25 mouse cellular contexts compared by ENCODE assay signal in genomic region chr1:132909090-132909489, GRCm38 (mm10). TPM values are rescaled to one million over a fixed set of nuclear protein-coding genes. Genes with fewer than 3 reads are reported as not detected.
A peak's percentile ranks its signal among the peaks of the same experiment; 100 is the strongest.
DNase-seq lines count a peak whose midpoint lies in the region; ATAC-seq lines count a peak whose summit lies in the region.
"Had no signal": no experiment of that assay in that cellular context is flagged by ENCODE, and none has a peak within 500 bp of the region (broad histone marks: within the 10 kb centered on the region; RNA-seq: fewer than 3 reads in every experiment).

No protein-coding gene starts in this region.

- peaks cover 7% of the 10 kb centered on the region; the same call in 1 of the 2 replicates for H3K27me3 ChIP-seq in heart, embryonic 10.5 days (ENCODE audit: insufficient read depth, poor library complexity, severe bottlenecking)
- H3K27me3 ChIP-seq in megakaryocyte, embryonic 14.5 days (replicated peaks): peaks cover 57% of the 10 kb centered on the region
- H3K27me3 ChIP-seq in embryonic facial prominence, embryonic 14.5 days (replicated peaks; ENCODE audit: control insufficient read depth, insufficient read depth, low read length): no peaks in the 10 kb centered on the region
- H3K27me3 ChIP-seq: heart, embryonic 13.5 days; neural tube, embryonic 13.5 days had no signal

- no peaks in the 10 kb centered on the region for H3K9me3 ChIP-seq in heart, embryonic 10.5 days
- H3K9me3 ChIP-seq in megakaryocyte, embryonic 14.5 days: peaks cover 15% of the 10 kb centered on the region
- no peaks in the 10 kb centered on the region for H3K9me3 ChIP-seq in embryonic facial prominence, embryonic 14.5 days (ENCODE audit: control insufficient read depth, low read length)
- H3K9me3 ChIP-seq: forebrain, embryonic 10.5 days; G1E; limb, embryonic 13.5 days; neural tube, embryonic 13.5 days had no signal

- H3K27ac ChIP-seq in heart, embryonic 10.5 days: no peak overlapping the region
- no peak overlapping the region for H3K27ac ChIP-seq in embryonic facial prominence, embryonic 14.5 days (replicated peaks; ENCODE audit: low read depth, low read length)
- H3K27ac ChIP-seq: forebrain, embryonic 10.5 days; heart, adult 2 months; heart, embryonic 13.5 days; limb, embryonic 13.5 days; neural tube, embryonic 13.5 days had no signal

- H3K36me3 ChIP-seq in heart, embryonic 10.5 days: no peaks in the 10 kb centered on the region
- H3K36me3 ChIP-seq in megakaryocyte, embryonic 14.5 days (replicated peaks; ENCODE audit: low read length): no peaks in the 10 kb centered on the region
- no peaks in the 10 kb centered on the region for H3K36me3 ChIP-seq in embryonic facial prominence, embryonic 14.5 days (ENCODE audit: control insufficient read depth, insufficient read depth, low read length)
- H3K36me3 ChIP-seq: forebrain, embryonic 10.5 days; G1E; heart, embryonic 13.5 days; limb, embryonic 13.5 days; neural tube, embryonic 13.5 days had no signal

- H3K4me1 ChIP-seq in heart, embryonic 10.5 days: no peaks in the 10 kb centered on the region; the same call in 1 of the 2 replicates
- no peaks in the 10 kb centered on the region for H3K4me1 ChIP-seq in megakaryocyte, embryonic 14.5 days
- no peaks in the 10 kb centered on the region for H3K4me1 ChIP-seq in embryonic facial prominence, embryonic 14.5 days (ENCODE audit: control insufficient read depth, insufficient read depth, low read length)
- H3K4me1 ChIP-seq: heart, embryonic 13.5 days had no signal

- WGBS in heart, embryonic 10.5 days: 66% methylated on average over 4 of the region's 4 CpGs
- 55% methylated on average over 4 of the region's 4 CpGs for WGBS in embryonic facial prominence, embryonic 14.5 days

- intact Hi-C loops in heart, postnatal 14 days (cut with DNase I): no loop called here

- H3K4me3 ChIP-seq in heart, embryonic 10.5 days: no peak overlapping the region
- peak overlapping the region; percentile 35 for H3K4me3 ChIP-seq in megakaryocyte, embryonic 14.5 days (replicated peaks)
- H3K4me3 ChIP-seq in embryonic facial prominence, embryonic 14.5 days (ENCODE audit: low read depth, low read length): no peak overlapping the region
- H3K4me3 ChIP-seq: forebrain, embryonic 10.5 days; heart, adult 2 months; heart, embryonic 13.5 days; limb, embryonic 13.5 days; neural tube, embryonic 13.5 days had no signal

- ATAC-seq in cerebellum, adult (ENCODE audit: insufficient number of reproducible peaks, low FRiP score, low TSS enrichment): 0 out of 2 replicates have a peak, but pooled peaks have one; percentile 16
- ATAC-seq in megakaryocyte, adult 5-6 weeks (ENCODE audit: poor library complexity, severe bottlenecking): no peak
- peak; percentile 51; the same call in 1 of the 2 replicates for ATAC-seq in embryonic facial prominence, embryonic 14.5 days (ENCODE audit: low read depth)
- ATAC-seq: intestine, postnatal 0 days had no signal

- no peak for DNase-seq in cerebellum, adult 11-12 months
- DNase-seq in heart, embryonic 10.5 days (ENCODE audit: low spot score): peak; percentile 74
- DNase-seq in heart, postnatal 14 days: no peak
- DNase-seq in embryonic facial prominence, embryonic 14.5 days (ENCODE audit: low spot score): no peak
- no peak for DNase-seq in frontal cortex, postnatal 25 days (ENCODE audit: low spot score in 2 of 2)
- DNase-seq: adrenal gland, postnatal 10 days; cerebellum, adult 11 months; cerebellum, postnatal 10 days; heart, adult 2 months; heart, postnatal 10 days; kidney, adult 9 months; kidney, postnatal 10 days; lung, postnatal 4 days; right cerebral cortex, postnatal 14 days had no signal

- no peak overlapping the region for H3K4me2 ChIP-seq in embryonic facial prominence, embryonic 14.5 days (ENCODE audit: low read depth, low read length)
- H3K4me2 ChIP-seq: heart, embryonic 13.5 days; limb, embryonic 13.5 days; liver, embryonic 11.5 days; neural tube, embryonic 13.5 days had no signal

- H3K9ac ChIP-seq in embryonic facial prominence, embryonic 14.5 days (ENCODE audit: low read depth, low read length): no peak overlapping the region
- H3K9ac ChIP-seq: heart, embryonic 13.5 days; limb, embryonic 13.5 days; neural tube, embryonic 13.5 days had no signal

RNA-seq across cellular contexts. Expression of gene Lrrn2, which starts 29.0 kb away (rescaled TPM):
- 5.1 and 6.3 TPM in 2 replicates for polyA plus RNA-seq in heart, embryonic 10.5 days (2016; fragmentation: Nextera tagmentation; extraction: Ambion mirVana)
- total RNA-seq in heart, postnatal 14 days (2021): 1 to 10 TPM; 3.0 to 5.6 TPM
- not detected in 2 replicates for polyA plus RNA-seq in megakaryocyte, embryonic 14.5 days (2012; ENCODE audit: insufficient read depth, low replicate concordance)
- total RNA-seq in megakaryocyte, adult 5-6 weeks (2015): 0.07 TPM in 1 of 2 replicates, not detected in the other
- not detected in 2 replicates for total RNA-seq in megakaryocyte, adult 5-6 weeks (2017)
- 7.0 and 10.2 TPM in 2 replicates for polyA plus RNA-seq in embryonic facial prominence, embryonic 14.5 days (2014; fragmentation: Nextera tagmentation; extraction: Ambion mirVana)
- total RNA-seq: CH12.LX had no signal
- polyA plus RNA-seq: G1E had no signal
